Mouse (Mus musculus) liver, embryonic 13.5 days (tissue): ENCODE data around the gene Mecr. TPM values are rescaled to one million over a fixed set of nuclear protein-coding genes. Genes with fewer than 3 reads are reported as not detected.
A peak's percentile ranks its signal among the peaks of the same experiment; 100 is the strongest.

Experiments used
- ATAC-seq: fragments of 200-750 bp; cut with Nextera tagmentation; 2 replicates; pipeline ENCODE4 v1.8.0; 2017; ENCODE audit warnings: low read depth, mild to moderate bottlenecking, moderate number of reproducible peaks, moderate library complexity
- DNase-seq: peaks from one replicate; pipeline ENCODE4 v3.0.0; 2022
- H3K27ac ChIP-seq: fragments of 300-500 bp; sonication (generic); 2 replicates; pipeline ENCODE4 v1.5.1; 2015; ENCODE audit warnings: moderate library complexity, mild to moderate bottlenecking, inconsistent platforms
- H3K27me3 ChIP-seq: fragments of 300-500 bp; sonication (generic); 2 replicates; pipeline ENCODE4 v1.6.1; 2015; ENCODE audit warnings: mild to moderate bottlenecking, inconsistent platforms
- H3K36me3 ChIP-seq: fragments of 300-500 bp; sonication (generic); 2 replicates; pipeline ENCODE4 v1.6.1; 2015; ENCODE audit warnings: mild to moderate bottlenecking, inconsistent platforms
- H3K4me1 ChIP-seq: fragments of 300-500 bp; sonication (generic); replicated peaks from 2 replicates; pipeline ENCODE4 v1.6.1; 2015; ENCODE audit warnings: inconsistent platforms
- H3K4me2 ChIP-seq: fragments of 300-500 bp; sonication (generic); 2 replicates; pipeline ENCODE4 v1.6.1; 2015; ENCODE audit warnings: inconsistent platforms, mild to moderate bottlenecking, moderate library complexity
- H3K4me3 ChIP-seq: fragments of 300-500 bp; sonication (generic); replicated peaks from 2 replicates; pipeline ENCODE4 v1.5.1; 2015; ENCODE audit warnings: mild to moderate bottlenecking, inconsistent platforms
- H3K9ac ChIP-seq: fragments of 300-500 bp; sonication (generic); 2 replicates; pipeline ENCODE4 v1.6.1; 2015; ENCODE audit warnings: mild to moderate bottlenecking, inconsistent platforms
- H3K9me3 ChIP-seq: fragments of 300-500 bp; sonication (generic); replicated peaks from 2 replicates; pipeline ENCODE4 v1.6.1; 2016; ENCODE audit warnings: inconsistent platforms
- WGBS: fragments of 180-500 bp; shearing (Covaris S2); methylation state at CpG from one replicate; pipeline ENCODE4 v1.1.7; 2015; ENCODE audit not compliant: insufficient replicate concordance; 5-methylcytosine and 5-hydroxymethylcytosine counted together
- polyA plus RNA-seq: library from polyadenylated mRNA; unstranded; fragments of >200 nt; fragmentation: Nextera tagmentation; extraction: Ambion mirVana; gene quantifications from 2 replicates; pipeline ENCODE4 v1.2.1, GENCODE M21; 2015

Mecr gene
- polyA plus RNA-seq, 1 experiment from 2014 or later = 39.6 TPM

GRCm38 (mm10) chr4:131836891-131837491 is 6.3 kb upstream of the Mecr start:
- H3K9me3 ChIP-seq = no peaks in the 10 kb centered on the region
- no peak overlapping the region for H3K27ac ChIP-seq
- peaks cover 58% of the 10 kb centered on the region for H3K4me1 ChIP-seq
- DNase-seq (no peak), ATAC-seq (peak; percentile 19; the same call in 1 of the 2 replicates)
- peak overlapping the region; percentile 76 for H3K9ac ChIP-seq
- H3K4me3 ChIP-seq = peak overlapping the region; percentile 67
- WGBS = 1% methylated on average over 71 of the region's 76 CpGs
- peak overlapping the region; percentile 91 for H3K4me2 ChIP-seq
- H3K36me3 ChIP-seq = no peaks in the 10 kb centered on the region
- peaks cover 83% of the 10 kb centered on the region for H3K27me3 ChIP-seq

GRCm38 (mm10) chr4:131837872-131838524 is 5.3 kb upstream of the Mecr start, which contains the start of gene Ptpru:
TSS of gene Ptpru (minus strand) at chr4:131838288.
- DNase-seq (peak; percentile 72), ATAC-seq (peak; percentile 75)
- peaks cover 87% of the 10 kb centered on the region for H3K27me3 ChIP-seq
- peaks cover 51% of the 10 kb centered on the region for H3K4me1 ChIP-seq
- peak within 1 kb of the TSS; percentile 67 for H3K4me3 ChIP-seq
- H3K27ac ChIP-seq = no peak within 1 kb of the TSS
- H3K9me3 ChIP-seq = no peaks in the 10 kb centered on the region
- H3K9ac ChIP-seq = peak within 1 kb of the TSS; percentile 76
- peak within 1 kb of the TSS; percentile 91 for H3K4me2 ChIP-seq
- under 1% methylated on average over 54 of the region's 72 CpGs for WGBS
- H3K36me3 ChIP-seq = no peaks in the 10 kb centered on the region

- H3K4me2 ChIP-seq = no peak overlapping the region
- 71% methylated on average over 8 of the region's 8 CpGs for WGBS
- DNase-seq = no peak
- H3K4me3 ChIP-seq = no peak overlapping the region
- no peak overlapping the region for H3K27ac ChIP-seq
- H3K9me3 ChIP-seq = no peaks in the 10 kb centered on the region
- H3K27me3 ChIP-seq = peaks cover 12% of the 10 kb centered on the region
- H3K36me3 ChIP-seq = peaks cover 21% of the 10 kb centered on the region
- no peak for ATAC-seq
- peaks cover 24% of the 10 kb centered on the region for H3K4me1 ChIP-seq
- H3K9ac ChIP-seq = no peak overlapping the region
Observed at GRCm38 (mm10) chr4:131845991-131846778, 2.9 kb downstream of the Mecr start.

- DNase-seq (no peak), ATAC-seq (no peak)
- WGBS = 84% methylated on average over 6 of the region's 6 CpGs
- H3K27ac ChIP-seq = no peak overlapping the region
- no peak overlapping the region for H3K4me3 ChIP-seq
- no peak overlapping the region for H3K4me2 ChIP-seq
- H3K9ac ChIP-seq = no peak overlapping the region
- H3K9me3 ChIP-seq = no peaks in the 10 kb centered on the region
- H3K36me3 ChIP-seq = peaks cover 21% of the 10 kb centered on the region
- no peaks in the 10 kb centered on the region for H3K27me3 ChIP-seq
- H3K4me1 ChIP-seq = peaks cover 20% of the 10 kb centered on the region
Observed at GRCm38 (mm10) chr4:131848082-131848481, 4.8 kb downstream of the Mecr start.

- no peak for ATAC-seq
- no peaks in the 10 kb centered on the region for H3K9me3 ChIP-seq
- H3K4me1 ChIP-seq = peaks cover 2% of the 10 kb centered on the region
- no peak for DNase-seq
- 55% methylated on average over 5 of the region's 5 CpGs for WGBS
- no peak overlapping the region for H3K4me3 ChIP-seq
- no peak overlapping the region for H3K27ac ChIP-seq
- H3K27me3 ChIP-seq = no peaks in the 10 kb centered on the region
- no peak overlapping the region for H3K4me2 ChIP-seq
- H3K9ac ChIP-seq = no peak overlapping the region
- H3K36me3 ChIP-seq = peaks cover 24% of the 10 kb centered on the region
Observed at GRCm38 (mm10) chr4:131849986-131850638, 6.8 kb downstream of the Mecr start.

- no peak overlapping the region for H3K27ac ChIP-seq
Observed at GRCm38 (mm10) chr4:131854950-131855349, 11.7 kb downstream of the Mecr start.

GRCm38 (mm10) chr4:131860492-131861340 is 17.4 kb downstream of the Mecr start:
- Histone ChIP-seq H3K27ac (no peak overlapping the region), H3K27me3 (no peaks in the 10 kb centered on the region), H3K9me3 (no peaks in the 10 kb centered on the region), H3K9ac (no peak overlapping the region), H3K4me3 (no peak overlapping the region), H3K36me3 (peaks cover 56% of the 10 kb centered on the region), H3K4me2 (peak overlapping the region; percentile 17), H3K4me1 (no peaks in the 10 kb centered on the region)
- peak; percentile 60 for DNase-seq
- 0 out of 2 replicates have a peak, but pooled peaks have one; percentile 22 for ATAC-seq
- WGBS = 37% methylated on average over 15 of the region's 15 CpGs

More at GRCm38 (mm10) chr4:131854950-131855349, 11.7 kb downstream of the Mecr start:
- ATAC-seq = no peak
- Histone ChIP-seq H3K36me3 (peaks cover 23% of the 10 kb centered on the region), H3K9ac (no peak overlapping the region), H3K9me3 (no peaks in the 10 kb centered on the region), H3K4me1 (no peaks in the 10 kb centered on the region), H3K27me3 (no peaks in the 10 kb centered on the region), H3K4me2 (no peak overlapping the region), H3K4me3 (no peak overlapping the region)
- no peak for DNase-seq
- 39% methylated on average over 5 of the region's 5 CpGs for WGBS

GRCm38 (mm10) chr4:131861341-131861739 is 18.1 kb downstream of the Mecr start:
- no peak overlapping the region for H3K9ac ChIP-seq
- H3K36me3 ChIP-seq = peaks cover 58% of the 10 kb centered on the region
- H3K9me3 ChIP-seq = no peaks in the 10 kb centered on the region
- no peak overlapping the region for H3K27ac ChIP-seq
- no peak for DNase-seq
- peak overlapping the region; percentile 17 for H3K4me2 ChIP-seq
- H3K4me3 ChIP-seq = no peak overlapping the region
- H3K4me1 ChIP-seq = no peaks in the 10 kb centered on the region
- H3K27me3 ChIP-seq = no peaks in the 10 kb centered on the region
- 37% methylated on average over 4 of the region's 4 CpGs for WGBS
- ATAC-seq = no peak

GRCm38 (mm10) chr4:131872672-131873292 is 29.5 kb downstream of the Mecr start:
- H3K4me1 ChIP-seq = peaks cover 67% of the 10 kb centered on the region
- WGBS = 7% methylated on average over 11 of the region's 11 CpGs

More at GRCm38 (mm10) chr4:131872672-131873292, 29.5 kb downstream of the Mecr start:
- Histone ChIP-seq H3K36me3 (peaks cover 9% of the 10 kb centered on the region; the same call in 1 of the 2 replicates), H3K9me3 (no peaks in the 10 kb centered on the region), H3K4me2 (peak overlapping the region; percentile 83), H3K27ac (peak overlapping the region; percentile 77), H3K27me3 (no peaks in the 10 kb centered on the region), H3K4me3 (peak overlapping the region; percentile 100), H3K9ac (peak overlapping the region; percentile 78)
- no peak for DNase-seq
- ATAC-seq = 0 out of 2 replicates have a peak, but pooled peaks have one; percentile 8
